Mouse (Mus musculus): ENCODE measurements around the gene Prkg1. TPM values are rescaled to one million over a fixed set of nuclear protein-coding genes. Genes with fewer than 3 reads are reported as not detected.
A peak's percentile ranks its signal among the peaks of the same experiment; 100 is the strongest.

Gene Prkg1
- total and polyA plus RNA-seq, 2 experiments = 0.27 to 3.4 TPM

DNA sequence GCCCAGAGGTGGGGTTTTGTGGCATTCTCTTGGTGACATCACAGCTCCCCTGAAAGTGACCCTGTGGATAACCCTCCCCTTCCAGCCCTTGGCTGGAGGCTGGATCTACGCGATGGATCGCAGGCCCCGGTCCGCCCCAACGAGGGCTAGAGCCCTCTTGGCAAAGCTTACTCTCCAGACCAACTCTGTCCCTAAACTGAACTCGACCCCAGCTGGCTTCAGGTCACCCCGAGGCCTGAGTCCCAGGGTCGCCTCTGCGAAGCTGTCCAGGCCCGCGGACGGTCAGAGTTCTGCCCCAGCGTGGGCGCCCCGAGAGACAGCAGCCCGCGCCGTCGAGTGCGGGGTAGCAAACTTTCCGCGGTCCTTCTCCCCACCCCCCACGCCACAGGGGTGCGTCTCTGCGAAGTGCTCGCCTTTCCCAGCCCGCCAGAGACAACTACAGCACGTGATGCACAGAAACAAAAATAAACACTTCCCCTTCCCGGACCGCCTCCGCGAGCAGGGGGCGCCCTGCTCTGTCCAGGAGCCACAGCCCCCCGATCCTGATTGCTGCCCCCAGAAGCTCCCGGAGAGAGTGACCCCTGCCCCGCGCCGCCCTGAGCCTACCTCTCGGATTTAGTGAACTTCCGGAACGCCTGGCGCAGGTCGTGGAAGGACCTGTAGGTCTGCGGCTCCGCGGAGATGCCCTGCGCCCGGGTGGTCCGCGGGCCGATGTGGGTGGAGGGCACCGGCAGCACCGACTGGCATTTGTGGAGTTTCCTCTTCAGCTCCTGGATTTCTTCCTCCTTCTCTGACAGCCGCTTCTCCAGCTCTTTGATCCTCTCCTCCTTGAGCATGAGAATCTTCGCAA, 657 bp downstream of the Prkg1 start:
- DNase-seq (ENCODE audit: extremely low read depth, low read depth, low spot score) = peak; percentile 16
- Histone ChIP-seq H3K36me3 (ENCODE audit: control insufficient read depth, insufficient read depth, low read length) (no peaks in the 10 kb centered on the region), H3K4me1 (ENCODE audit: control insufficient read depth, insufficient read depth, low read length) (peaks cover 7% of the 10 kb centered on the region), H3K9ac (ENCODE audit: low read depth, low read length) (peak overlapping the region; percentile 79), H3K79me2 (ENCODE audit: control insufficient read depth, insufficient read depth, low read length) (no peaks in the 10 kb centered on the region), H3K27me3 (ENCODE audit: control insufficient read depth, insufficient read depth, low read length) (peaks cover 11% of the 10 kb centered on the region), H3K4me3 (ENCODE audit: insufficient read depth, low read depth, low read length) (peak overlapping the region; percentile 71), H3K27ac (replicated peaks; ENCODE audit: insufficient read depth, low read depth, low read length) (peak overlapping the region; percentile 64)
- TF ChIP-seq POLR2A (IDR thresholded peaks at IDR 0.05; ENCODE audit: extremely low read depth, insufficient read depth, low read length) = no peak
- TF ChIP-seq CTCF (IDR thresholded peaks at IDR 0.05; ENCODE audit: low read depth, low read length) = no peak
- WGBS = 1% methylated on average over 56 of the region's 56 CpGs

DNA sequence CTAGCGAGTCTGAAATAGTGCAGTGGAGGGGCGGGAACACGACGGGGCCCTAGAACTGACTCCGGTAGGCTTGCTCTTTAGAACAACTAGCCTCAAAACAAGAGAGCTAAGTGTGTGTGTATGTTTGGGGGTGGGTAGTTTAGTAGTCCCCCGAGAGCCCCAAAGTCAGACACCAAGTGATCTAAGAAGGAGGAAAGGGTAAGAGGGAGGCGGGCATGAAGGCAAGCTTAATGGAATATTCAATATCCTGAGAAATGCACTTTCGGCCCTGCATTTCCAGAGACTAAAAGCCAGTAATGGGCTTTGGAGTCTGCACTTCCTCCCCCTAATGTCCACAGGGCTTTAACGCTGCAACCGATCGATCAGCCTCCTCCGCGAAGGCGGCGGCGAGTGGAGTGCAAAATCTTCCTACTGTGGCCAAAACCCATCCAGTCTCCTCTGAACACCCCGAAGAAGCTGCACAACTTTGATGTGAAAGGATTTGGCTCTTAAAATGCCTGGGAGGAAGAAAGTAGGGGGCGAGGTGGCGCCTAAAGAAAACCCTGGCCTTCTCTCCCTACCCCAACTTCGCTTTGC, 1.5 kb downstream of the Prkg1 start:
- H3K27ac ChIP-seq (replicated peaks; ENCODE audit: insufficient read depth, low read depth, low read length) = peak overlapping the region; percentile 64

DNA sequence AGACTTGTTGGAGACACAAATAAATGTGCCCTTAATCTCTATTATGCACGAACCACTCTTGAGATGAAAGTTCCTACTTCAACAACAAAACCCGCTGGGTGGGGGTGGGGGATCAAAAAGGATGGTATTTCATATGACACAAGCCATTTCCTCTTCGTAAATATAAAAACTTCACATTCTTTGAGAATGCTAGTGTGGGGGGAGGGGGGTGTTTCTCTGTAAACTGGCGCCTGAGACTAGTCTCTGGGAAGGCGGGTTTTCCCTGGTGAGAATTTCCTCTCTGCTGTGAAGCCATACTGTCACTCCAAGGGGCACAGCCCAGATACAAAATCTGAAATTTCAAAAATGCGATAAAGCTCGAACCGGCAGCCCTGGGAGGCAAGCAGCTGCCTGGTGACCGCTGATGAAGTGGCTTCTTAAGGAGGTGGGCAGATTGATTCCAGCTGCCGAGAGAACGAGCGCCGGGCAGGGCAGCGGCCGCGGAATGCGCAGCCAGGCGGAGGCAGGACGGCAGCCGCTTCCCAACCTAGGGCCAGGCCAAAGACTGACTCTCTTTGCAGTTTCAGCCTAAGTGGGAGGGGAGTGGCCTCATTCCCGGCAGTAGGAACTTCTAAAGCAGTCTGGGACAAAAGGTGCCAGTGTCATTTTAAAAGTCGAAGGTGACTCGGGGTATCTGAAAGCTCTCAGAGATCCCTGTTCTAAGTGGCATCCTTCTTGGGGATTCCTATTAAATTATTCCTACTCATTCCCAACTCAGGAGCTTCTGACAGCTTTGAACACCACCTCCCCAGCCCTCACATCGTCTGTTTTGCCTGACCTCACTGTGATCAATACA, 2.2 kb downstream of the Prkg1 start:
- 3% methylated on average over 24 of the region's 24 CpGs for WGBS
- Histone ChIP-seq H3K27me3 (ENCODE audit: control insufficient read depth, insufficient read depth, low read length) (peaks cover 11% of the 10 kb centered on the region), H3K36me3 (ENCODE audit: control insufficient read depth, insufficient read depth, low read length) (no peaks in the 10 kb centered on the region), H3K4me3 (ENCODE audit: insufficient read depth, low read depth, low read length) (peak overlapping the region; percentile 71), H3K79me2 (ENCODE audit: control insufficient read depth, insufficient read depth, low read length) (no peaks in the 10 kb centered on the region), H3K4me1 (ENCODE audit: control insufficient read depth, insufficient read depth, low read length) (peaks cover 7% of the 10 kb centered on the region), H3K27ac (replicated peaks; ENCODE audit: insufficient read depth, low read depth, low read length) (peak overlapping the region; percentile 70), H3K9ac (ENCODE audit: low read depth, low read length) (peak overlapping the region; percentile 79)
- peak; percentile 30 for DNase-seq (ENCODE audit: extremely low read depth, low read depth, low spot score)
- TF ChIP-seq CTCF (IDR thresholded peaks at IDR 0.05; ENCODE audit: low read depth, low read length) = no peak
- 0 out of 2 replicates have a peak, but pooled peaks have one; percentile 20 for TF ChIP-seq POLR2A (IDR thresholded peaks at IDR 0.05; ENCODE audit: extremely low read depth, insufficient read depth, low read length)

More for the DNA sequence above, 1.5 kb downstream of the Prkg1 start:
- H3K79me2 ChIP-seq (ENCODE audit: control insufficient read depth, insufficient read depth, low read length) = no peaks in the 10 kb centered on the region
- peaks cover 7% of the 10 kb centered on the region for H3K4me1 ChIP-seq (ENCODE audit: control insufficient read depth, insufficient read depth, low read length)
- peaks cover 11% of the 10 kb centered on the region for H3K27me3 ChIP-seq (ENCODE audit: control insufficient read depth, insufficient read depth, low read length)
- TF ChIP-seq POLR2A (IDR thresholded peaks at IDR 0.05; ENCODE audit: extremely low read depth, insufficient read depth, low read length) (no peak), CTCF (IDR thresholded peaks at IDR 0.05; ENCODE audit: low read depth, low read length) (no peak)
- H3K36me3 ChIP-seq (ENCODE audit: control insufficient read depth, insufficient read depth, low read length) = no peaks in the 10 kb centered on the region
- 6% methylated on average over 20 of the region's 20 CpGs for WGBS
- peak overlapping the region; percentile 79 for H3K9ac ChIP-seq (ENCODE audit: low read depth, low read length)
- DNase-seq (ENCODE audit: extremely low read depth, low read depth, low spot score) = no peak
- peak overlapping the region; percentile 71 for H3K4me3 ChIP-seq (ENCODE audit: insufficient read depth, low read depth, low read length)

DNA sequence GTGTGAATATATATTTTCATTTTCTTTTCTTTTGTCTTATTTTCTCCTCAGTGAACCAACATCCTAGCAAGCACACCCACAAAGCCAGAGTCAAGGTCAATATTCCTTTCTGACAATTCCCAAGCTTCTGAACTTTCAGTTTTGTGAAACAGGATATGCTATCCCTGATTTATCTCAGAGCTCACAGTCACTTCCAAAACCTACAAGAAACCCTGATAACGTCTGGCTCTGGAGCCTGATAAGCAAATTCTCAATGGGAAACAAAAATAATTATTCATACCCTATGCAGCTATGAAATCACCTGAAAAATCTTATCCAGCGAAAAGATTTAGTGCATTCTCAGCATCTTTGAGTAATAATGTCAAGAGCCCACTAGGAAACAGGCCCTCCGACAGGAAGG, 5.0 kb downstream of the Prkg1 start:
- WGBS = 62% methylated on average over 3 of the region's 3 CpGs
- Histone ChIP-seq H3K4me3 (ENCODE audit: insufficient read depth, low read depth, low read length) (no peak overlapping the region), H3K27me3 (ENCODE audit: control insufficient read depth, insufficient read depth, low read length) (peaks cover 11% of the 10 kb centered on the region), H3K36me3 (ENCODE audit: control insufficient read depth, insufficient read depth, low read length) (no peaks in the 10 kb centered on the region), H3K27ac (replicated peaks; ENCODE audit: insufficient read depth, low read depth, low read length) (no peak overlapping the region), H3K9ac (ENCODE audit: low read depth, low read length) (no peak overlapping the region), H3K4me1 (ENCODE audit: control insufficient read depth, insufficient read depth, low read length) (peaks cover 7% of the 10 kb centered on the region), H3K79me2 (ENCODE audit: control insufficient read depth, insufficient read depth, low read length) (no peaks in the 10 kb centered on the region)
- no peak for TF ChIP-seq POLR2A (IDR thresholded peaks at IDR 0.05; ENCODE audit: extremely low read depth, insufficient read depth, low read length)
- no peak for TF ChIP-seq CTCF (IDR thresholded peaks at IDR 0.05; ENCODE audit: low read depth, low read length)
- no peak for DNase-seq (ENCODE audit: extremely low read depth, low read depth, low spot score)

DNA sequence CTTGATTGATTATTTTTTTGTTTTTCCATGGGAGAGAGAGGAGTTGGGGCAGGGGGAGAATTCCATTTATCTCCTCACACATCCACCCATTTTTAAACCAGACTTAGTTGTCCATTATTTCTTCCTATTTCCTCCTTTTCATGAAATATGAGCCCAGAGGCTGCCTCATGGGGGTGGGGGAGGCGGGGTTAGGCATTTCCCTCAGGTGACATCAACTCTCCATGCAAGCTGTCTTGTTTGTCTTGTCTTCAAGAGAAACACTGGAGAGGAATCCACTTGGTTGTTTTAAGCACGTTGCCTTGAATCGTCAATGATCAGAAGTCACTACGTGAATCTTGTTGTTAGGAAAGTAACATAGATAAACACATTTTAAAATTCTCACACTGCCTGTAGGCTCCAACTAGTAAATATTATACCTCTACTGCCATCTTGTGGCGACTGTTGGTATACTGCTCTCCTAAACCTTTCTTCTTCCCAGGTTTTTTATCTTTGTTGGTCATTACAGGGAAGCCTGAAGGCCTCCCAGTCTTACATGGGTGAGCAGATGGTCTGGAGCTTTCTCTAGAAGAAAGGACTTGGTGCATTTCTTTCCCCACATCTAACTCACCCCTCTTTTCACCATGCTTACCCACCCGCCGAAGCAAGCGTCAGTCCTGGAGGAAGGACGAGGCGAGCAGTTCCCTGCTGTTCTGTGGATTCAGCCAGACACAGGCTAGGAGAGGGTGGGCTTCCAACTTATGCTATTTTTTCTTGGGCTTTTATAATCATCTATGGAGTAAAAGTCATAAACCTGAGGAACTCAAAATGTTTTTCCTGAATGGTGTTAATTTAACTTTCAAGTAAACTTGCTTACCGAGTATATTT, 8.7 kb downstream of the Prkg1 start:
- Histone ChIP-seq H3K4me3 (ENCODE audit: insufficient read depth, low read depth, low read length) (no peak overlapping the region), H3K36me3 (ENCODE audit: control insufficient read depth, insufficient read depth, low read length) (no peaks in the 10 kb centered on the region), H3K27ac (replicated peaks; ENCODE audit: insufficient read depth, low read depth, low read length) (no peak overlapping the region), H3K27me3 (ENCODE audit: control insufficient read depth, insufficient read depth, low read length) (no peaks in the 10 kb centered on the region), H3K9ac (ENCODE audit: low read depth, low read length) (no peak overlapping the region), H3K4me1 (ENCODE audit: control insufficient read depth, insufficient read depth, low read length) (no peaks in the 10 kb centered on the region), H3K79me2 (ENCODE audit: control insufficient read depth, insufficient read depth, low read length) (no peaks in the 10 kb centered on the region)
- DNase-seq (ENCODE audit: extremely low read depth, low read depth, low spot score) = peak; percentile 40
- TF ChIP-seq CTCF (IDR thresholded peaks at IDR 0.05; ENCODE audit: low read depth, low read length) (0 out of 2 replicates have a peak, but pooled peaks have one; percentile 13), POLR2A (IDR thresholded peaks at IDR 0.05; ENCODE audit: extremely low read depth, insufficient read depth, low read length) (no peak)
- WGBS = 52% methylated on average over 11 of the region's 11 CpGs
